Mouse (Mus musculus) ES-E14 (cell line): Measurements from ENCODE around the gene Ube2b.

Experiments used
- HCFC1 ChIP-seq: IDR thresholded peaks from 2 replicates; pipeline ENCODE4 v1.6.1; 2012; ENCODE audit warnings: low read length, inconsistent platforms, borderline replicate concordance; ENCODE audit not compliant: insufficient read depth
- MAFK ChIP-seq: IDR thresholded peaks from 2 replicates; pipeline ENCODE4 v1.6.1; 2014; ENCODE audit warnings: mild to moderate bottlenecking, low read depth, low read length, inconsistent platforms; ENCODE audit not compliant: insufficient read depth
- ZC3H11A ChIP-seq: IDR thresholded peaks from 2 replicates; pipeline ENCODE4 v1.6.1; 2012; ENCODE audit warnings: low read depth, mild to moderate bottlenecking, inconsistent platforms, low read length, borderline replicate concordance

DNA sequence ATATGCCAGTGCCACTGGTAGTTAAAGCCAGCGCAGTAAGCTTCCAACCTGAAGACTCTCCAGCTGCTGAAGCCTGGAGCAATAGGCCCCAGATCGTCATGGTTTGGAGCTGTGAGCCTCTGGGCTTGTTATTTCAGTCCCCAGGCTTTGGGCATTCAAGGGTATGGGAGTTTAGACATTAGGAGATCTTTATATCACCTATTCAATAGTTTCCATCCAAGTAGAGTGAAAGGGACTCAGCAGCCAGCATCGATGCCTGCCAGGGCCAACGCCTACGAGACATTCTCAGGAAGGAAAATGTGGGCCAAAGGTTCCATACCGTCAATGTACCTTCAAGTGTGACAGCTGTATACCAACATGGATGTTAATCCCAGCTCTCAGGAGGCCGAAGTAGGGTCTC, 38.3 kb downstream of the Ube2b start:
- TF ChIP-seq HCFC1 (no peak), ZC3H11A (no peak), MAFK (no peak)
